Mouse (Mus musculus) adrenal gland, adult (tissue): ENCODE data around the gene Zfp985.
"Not testable (repeated sequence)": the region's sequence is repeated elsewhere in the genome, so short reads cannot be mapped to it uniquely, and the experiment has no call there.

Source experiments
- DNase-seq, 2 experiments: peaks; one replicate each; pipeline ENCODE4 v3.0.0; 2022 to 2023; ENCODE audit warnings: low spot score in 1 of 2; ENCODE audit not compliant: inconsistent age in 2 of 2

The Zfp985 gene

GRCm38 (mm10) chr4:147601881-147602280 is 48.8 kb downstream of the Zfp985 start:
- DNase-seq = no peak

GRCm38 (mm10) chr4:147603806-147604205 is 50.7 kb downstream of the Zfp985 start:
- DNase-seq = no peak

GRCm38 (mm10) chr4:147605521-147605920 is 52.4 kb downstream of the Zfp985 start:
- DNase-seq = no peak

- DNase-seq = not testable (repeated sequence)
These were observed 53.4 kb downstream of the Zfp985 start for GRCm38 (mm10) chr4:147606511-147606910.

DNA sequence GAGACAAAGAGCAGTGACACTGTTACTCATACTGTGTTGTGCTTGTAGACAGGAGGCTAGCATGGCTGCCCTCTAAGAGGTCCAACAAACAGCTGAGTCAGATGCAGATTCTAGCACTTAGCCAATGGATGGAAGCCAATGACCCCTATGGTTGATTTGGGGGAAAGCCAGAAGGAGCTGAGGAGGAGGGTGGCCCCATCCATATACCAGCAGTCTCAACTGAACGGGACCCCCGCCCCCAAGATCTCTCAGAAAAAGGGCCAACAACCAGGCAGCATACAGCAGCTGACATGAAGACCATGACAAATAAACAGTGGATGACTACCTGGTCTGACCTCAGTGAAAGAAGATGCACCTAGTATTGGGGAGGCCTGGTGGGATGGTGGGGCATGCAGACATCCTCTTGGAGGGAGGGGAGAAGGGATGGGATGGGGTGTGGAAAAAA is 80.8 kb downstream of the Zfp985 start:
- not testable (repeated sequence) for DNase-seq
